Mouse (Mus musculus) forebrain, embryonic 14.5 days (tissue): ENCODE results near the gene Tfeb. TPM values are rescaled to one million over a fixed set of nuclear protein-coding genes. Genes with fewer than 3 reads are reported as not detected.

ENCODE experiments used
- ATAC-seq: fragments of 200-750 bp; cut with Nextera tagmentation; 2 replicates; pipeline ENCODE4 v1.8.0; 2017; ENCODE audit warnings: mild to moderate bottlenecking, moderate library complexity
- DNase-seq: peaks from one replicate; pipeline ENCODE4 v3.0.0-alpha.2; 2015; ENCODE audit warnings: low spot score
- H3K27ac ChIP-seq: fragments of 300-500 bp; sonication (generic); 2 replicates; pipeline ENCODE4 v1.5.1; 2014; ENCODE audit warnings: low read depth, mild to moderate bottlenecking, control low read depth, low read length, moderate library complexity
- H3K27me3 ChIP-seq: fragments of 300-500 bp; sonication (generic); replicated peaks from 2 replicates; pipeline ENCODE4 v1.6.1; 2014; ENCODE audit warnings: low read length, control low read depth, mixed read lengths; ENCODE audit not compliant: control insufficient read depth, insufficient read depth
- H3K36me3 ChIP-seq: fragments of 300-500 bp; sonication (generic); 2 replicates; pipeline ENCODE4 v1.6.1; 2014; ENCODE audit warnings: low read length, control low read depth; ENCODE audit not compliant: control insufficient read depth, insufficient read depth
- H3K4me1 ChIP-seq: fragments of 300-500 bp; sonication (generic); 2 replicates; pipeline ENCODE4 v1.6.1; 2014; ENCODE audit warnings: antibody characterized with exemption, low read length, control low read depth; ENCODE audit not compliant: control insufficient read depth, insufficient read depth
- H3K4me2 ChIP-seq: fragments of 300-500 bp; sonication (generic); 2 replicates; pipeline ENCODE4 v1.6.1; 2014; ENCODE audit warnings: mild to moderate bottlenecking, control low read depth, low read length
- H3K4me3 ChIP-seq: fragments of 300-500 bp; sonication (generic); 2 replicates; pipeline ENCODE4 v1.5.1; 2014; ENCODE audit warnings: low read depth, low read length, control low read depth
- H3K9ac ChIP-seq: fragments of 300-500 bp; sonication (generic); 2 replicates; pipeline ENCODE4 v1.6.1; 2014; ENCODE audit warnings: mild to moderate bottlenecking, low read length, control low read depth, moderate library complexity
- H3K9me3 ChIP-seq: fragments of 300-500 bp; sonication (generic); replicated peaks from 2 replicates; pipeline ENCODE4 v1.6.1; 2016; ENCODE audit warnings: low read length, control low read depth, mixed read lengths; ENCODE audit not compliant: control insufficient read depth
- WGBS: fragments of 180-500 bp; shearing (Covaris S2); extraction: QIAGEN DNeasy Blood & Tissue Kit; methylation state at CpG from one replicate; pipeline ENCODE4 v1.1.7; 2014; 5-methylcytosine and 5-hydroxymethylcytosine counted together
- polyA plus RNA-seq: library from polyadenylated mRNA; unstranded; fragments of >200 nt; fragmentation: Nextera tagmentation; extraction: Ambion mirVana; gene quantifications from 2 replicates; pipeline ENCODE4 v1.2.1, GENCODE M21; 2014

Tfeb gene
- polyA plus RNA-seq, 1 experiment from 2014 or later = 2.4 TPM

- WGBS = under 1% methylated on average over 54 of the region's 82 CpGs
- Histone ChIP-seq H3K4me2 (peak within 1 kb of the TSS; percentile 77), H3K27ac (no peak within 1 kb of the TSS), H3K4me1 (peaks cover 5% of the 10 kb centered on the region), H3K9ac (peak within 1 kb of the TSS; percentile 80), H3K27me3 (0 out of 2 replicates have a peak, but pooled peaks cover 5% of the 10 kb centered on the region), H3K4me3 (peak within 1 kb of the TSS; percentile 71), H3K9me3 (no peaks in the 10 kb centered on the region), H3K36me3 (no peaks in the 10 kb centered on the region)
- DNase-seq (peak; percentile 97), ATAC-seq (peak; percentile 97)
Measured at GRCm38 (mm10) chr17:47694503-47695336, 42.1 kb upstream of the Tfeb start, which contains the start of gene Prickle4. TSS of gene Prickle4 (minus strand) at chr17:47694736.

- under 1% methylated on average over 20 of the region's 23 CpGs for WGBS
- Histone ChIP-seq H3K36me3 (no peaks in the 10 kb centered on the region), H3K9ac (peak overlapping the region; percentile 80), H3K4me1 (peaks cover 4% of the 10 kb centered on the region), H3K27me3 (0 out of 2 replicates have a peak, but pooled peaks cover 5% of the 10 kb centered on the region), H3K4me2 (peak overlapping the region; percentile 77), H3K27ac (no peak overlapping the region), H3K9me3 (no peaks in the 10 kb centered on the region), H3K4me3 (peak overlapping the region; percentile 71)
- peak; percentile 31 for DNase-seq
- ATAC-seq = no peak
Measured at GRCm38 (mm10) chr17:47695337-47695710, 41.5 kb upstream of the Tfeb start.

GRCm38 (mm10) chr17:47698156-47698555 lies 38.7 kb upstream of the Tfeb start:
- no peak for DNase-seq
- H3K27ac ChIP-seq = no peak overlapping the region
- no peaks in the 10 kb centered on the region for H3K9me3 ChIP-seq
- no peak overlapping the region for H3K4me2 ChIP-seq
- peaks cover 4% of the 10 kb centered on the region; the same call in 1 of the 2 replicates for H3K4me1 ChIP-seq
- no peak overlapping the region for H3K4me3 ChIP-seq
- H3K36me3 ChIP-seq = peaks cover 14% of the 10 kb centered on the region
- H3K9ac ChIP-seq = no peak overlapping the region; the same call in 1 of the 2 replicates
- WGBS = 93% methylated on average over 10 of the region's 10 CpGs
- H3K27me3 ChIP-seq = 0 out of 2 replicates have a peak, but pooled peaks cover 5% of the 10 kb centered on the region
- no peak for ATAC-seq

- no peak overlapping the region for H3K4me3 ChIP-seq
- H3K9me3 ChIP-seq = no peaks in the 10 kb centered on the region
- H3K27ac ChIP-seq = no peak overlapping the region
- peaks cover 17% of the 10 kb centered on the region for H3K36me3 ChIP-seq
- no peak overlapping the region for H3K9ac ChIP-seq
- no peak overlapping the region for H3K4me2 ChIP-seq
- WGBS = 82% methylated on average over 2 of the region's 2 CpGs
- no peaks in the 10 kb centered on the region for H3K27me3 ChIP-seq
- H3K4me1 ChIP-seq = peaks cover 3% of the 10 kb centered on the region; the same call in 1 of the 2 replicates
- ATAC-seq (no peak), DNase-seq (no peak)
Measured at GRCm38 (mm10) chr17:47699055-47699454, 37.8 kb upstream of the Tfeb start.

GRCm38 (mm10) chr17:47701793-47702192 lies 35.0 kb upstream of the Tfeb start:
- Histone ChIP-seq H3K4me3 (no peak overlapping the region), H3K9me3 (no peaks in the 10 kb centered on the region), H3K27me3 (no peaks in the 10 kb centered on the region), H3K9ac (no peak overlapping the region), H3K27ac (no peak overlapping the region), H3K36me3 (peaks cover 17% of the 10 kb centered on the region), H3K4me2 (no peak overlapping the region), H3K4me1 (no peaks in the 10 kb centered on the region)
- DNase-seq = no peak
- WGBS = 85% methylated on average over 9 of the region's 9 CpGs
- ATAC-seq = no peak

GRCm38 (mm10) chr17:47702548-47703345 lies 34.1 kb upstream of the Tfeb start:
- H3K27me3 ChIP-seq = no peaks in the 10 kb centered on the region
- H3K27ac ChIP-seq = no peak overlapping the region
- H3K9me3 ChIP-seq = no peaks in the 10 kb centered on the region
- WGBS = 53% methylated on average over 24 of the region's 28 CpGs
- no peak overlapping the region for H3K9ac ChIP-seq
- no peak for ATAC-seq
- no peak for DNase-seq
- no peak overlapping the region for H3K4me3 ChIP-seq
- no peaks in the 10 kb centered on the region for H3K4me1 ChIP-seq
- H3K36me3 ChIP-seq = peaks cover 17% of the 10 kb centered on the region
- H3K4me2 ChIP-seq = no peak overlapping the region

GRCm38 (mm10) chr17:47703556-47703955 lies 33.3 kb upstream of the Tfeb start:
- no peak for ATAC-seq
- Histone ChIP-seq H3K36me3 (peaks cover 17% of the 10 kb centered on the region), H3K9me3 (no peaks in the 10 kb centered on the region), H3K9ac (no peak overlapping the region), H3K27ac (no peak overlapping the region), H3K27me3 (no peaks in the 10 kb centered on the region), H3K4me3 (no peak overlapping the region), H3K4me2 (no peak overlapping the region), H3K4me1 (no peaks in the 10 kb centered on the region)
- WGBS = 32% methylated on average over 20 of the region's 20 CpGs
- DNase-seq = no peak

GRCm38 (mm10) chr17:47704692-47705091 lies 32.1 kb upstream of the Tfeb start:
- WGBS = 69% methylated on average over 4 of the region's 4 CpGs
- H3K27ac ChIP-seq = no peak overlapping the region
- no peak for ATAC-seq

More at GRCm38 (mm10) chr17:47704692-47705091, 32.1 kb upstream of the Tfeb start:
- Histone ChIP-seq H3K4me2 (no peak overlapping the region), H3K27me3 (no peaks in the 10 kb centered on the region), H3K36me3 (peaks cover 17% of the 10 kb centered on the region), H3K4me1 (no peaks in the 10 kb centered on the region), H3K4me3 (no peak overlapping the region), H3K9ac (no peak overlapping the region), H3K9me3 (no peaks in the 10 kb centered on the region)
- DNase-seq = no peak
